Mouse (Mus musculus) liver, adult 2 months (tissue): Measurements from ENCODE around the gene Qrich2. TPM values are rescaled to one million over a fixed set of nuclear protein-coding genes. Genes with fewer than 3 reads are reported as not detected.

Experiments used
- DNase-seq: peaks from one replicate; pipeline ENCODE4 v3.0.0-alpha.2; 2011; ENCODE audit warnings: low read depth, low spot score; ENCODE audit errors: extremely low read depth
- H3K27ac ChIP-seq: fragments of 200-500 bp; replicated peaks from 2 replicates; pipeline ENCODE4 v1.5.1; 2012; ENCODE audit warnings: low read depth, mild to moderate bottlenecking, control low read depth, inconsistent platforms, low read length; ENCODE audit not compliant: insufficient read depth
- H3K27me3 ChIP-seq: fragments of 200-500 bp; 2 replicates; pipeline ENCODE4 v1.6.1; 2012; ENCODE audit warnings: mild to moderate bottlenecking, moderate library complexity, low read length, inconsistent platforms; ENCODE audit not compliant: control insufficient read depth, insufficient read depth
- H3K36me3 ChIP-seq: fragments of 200-500 bp; 2 replicates; pipeline ENCODE4 v1.6.1; 2012; ENCODE audit warnings: low read length, inconsistent platforms; ENCODE audit not compliant: control insufficient read depth, insufficient read depth
- H3K4me1 ChIP-seq: fragments of 200-500 bp; 2 replicates; pipeline ENCODE4 v1.6.1; 2011; ENCODE audit warnings: low read length; ENCODE audit not compliant: control insufficient read depth, insufficient read depth
- H3K4me3 ChIP-seq: fragments of 200-500 bp; 2 replicates; pipeline ENCODE4 v1.5.1; 2011; ENCODE audit warnings: low read depth, mild to moderate bottlenecking, control low read depth, low read length, moderate library complexity; ENCODE audit not compliant: insufficient read depth
- H3K79me2 ChIP-seq: fragments of 200-500 bp; 2 replicates; pipeline ENCODE4 v1.6.1; 2012; ENCODE audit warnings: inconsistent platforms, mild to moderate bottlenecking, low read length, moderate library complexity; ENCODE audit not compliant: control insufficient read depth, insufficient read depth
- H3K9ac ChIP-seq: fragments of 200-500 bp; 2 replicates; pipeline ENCODE4 v1.6.1; 2012; ENCODE audit warnings: low read depth, mild to moderate bottlenecking, control low read depth, inconsistent platforms, low read length
- CTCF ChIP-seq: fragments of 200-500 bp; IDR thresholded peaks from 2 replicates; pipeline ENCODE4 v1.5.1; 2011; ENCODE audit warnings: low read depth, low read length, control low read depth
- POLR2A ChIP-seq: fragments of 200-500 bp; IDR thresholded peaks from 2 replicates; pipeline ENCODE4 v1.6.1; 2011; ENCODE audit warnings: low read length, control low read depth; ENCODE audit not compliant: insufficient read depth; ENCODE audit errors: extremely low read depth
- WGBS: fragments of 180-500 bp; shearing (Covaris S2); methylation state at CpG from one replicate; pipeline ENCODE4 v1.1.7; 2018; 5-methylcytosine and 5-hydroxymethylcytosine counted together
- polyA plus RNA-seq: library from polyadenylated mRNA; depleted of rRNA; stranded (reverse); fragments of >200 nt; gene quantifications from 2 replicates; pipeline ENCODE4 v1.2.3, GENCODE M21; 2012
- total RNA-seq: library from RNA; depleted of rRNA; stranded (reverse); fragments of >200 nt; gene quantifications from 2 replicates; pipeline ENCODE4 v1.2.3, GENCODE M21; 2014

Gene Qrich2
- total and polyA plus RNA-seq, 2 experiments = 0.11 TPM; not detected in 1

GRCm38 (mm10) chr11:116409008-116409407 lies 57.0 kb downstream of the Qrich2 start:
- TF ChIP-seq POLR2A (no peak), CTCF (no peak)
- no peak overlapping the region for H3K4me3 ChIP-seq

GRCm38 (mm10) chr11:116406231-116406728 lies 59.8 kb downstream of the Qrich2 start:
- no peaks in the 10 kb centered on the region for H3K4me1 ChIP-seq
- 95% methylated on average over 16 of the region's 16 CpGs for WGBS
- no peaks in the 10 kb centered on the region for H3K79me2 ChIP-seq
- no peaks in the 10 kb centered on the region for H3K36me3 ChIP-seq
- H3K27me3 ChIP-seq = no peaks in the 10 kb centered on the region
- H3K27ac ChIP-seq = no peak overlapping the region
- H3K9ac ChIP-seq = no peak overlapping the region
- TF ChIP-seq CTCF (no peak), POLR2A (no peak)
- H3K4me3 ChIP-seq = no peak overlapping the region
- DNase-seq = no peak

More at GRCm38 (mm10) chr11:116409008-116409407, 57.0 kb downstream of the Qrich2 start:
- no peaks in the 10 kb centered on the region for H3K79me2 ChIP-seq
- 82% methylated on average over 3 of the region's 3 CpGs for WGBS
- peak overlapping the region; percentile 53; the same call in 1 of the 2 replicates for H3K27ac ChIP-seq
- no peak overlapping the region for H3K9ac ChIP-seq
- H3K27me3 ChIP-seq = 0 out of 2 replicates have a peak, but pooled peaks cover 11% of the 10 kb centered on the region
- DNase-seq = no peak
- no peaks in the 10 kb centered on the region for H3K36me3 ChIP-seq
- H3K4me1 ChIP-seq = peaks cover 3% of the 10 kb centered on the region; the same call in 1 of the 2 replicates

- DNase-seq = no peak
- 84% methylated on average over 4 of the region's 4 CpGs for WGBS
- TF ChIP-seq CTCF = no peak
- no peak for TF ChIP-seq POLR2A
- Histone ChIP-seq H3K9ac (no peak overlapping the region), H3K27me3 (no peaks in the 10 kb centered on the region), H3K79me2 (no peaks in the 10 kb centered on the region), H3K27ac (no peak overlapping the region), H3K4me1 (no peaks in the 10 kb centered on the region), H3K36me3 (no peaks in the 10 kb centered on the region), H3K4me3 (no peak overlapping the region)
Measured at GRCm38 (mm10) chr11:116405601-116406000, 60.4 kb downstream of the Qrich2 start.

GRCm38 (mm10) chr11:116400560-116400959 lies 65.5 kb downstream of the Qrich2 start:
- Histone ChIP-seq H3K27me3 (no peaks in the 10 kb centered on the region), H3K4me1 (no peaks in the 10 kb centered on the region; the same call in 1 of the 2 replicates), H3K4me3 (no peak overlapping the region), H3K9ac (no peak overlapping the region), H3K79me2 (no peaks in the 10 kb centered on the region), H3K36me3 (no peaks in the 10 kb centered on the region), H3K27ac (0 out of 2 replicates have a peak overlapping the region, but pooled peaks have one; percentile 7)
- no peak for DNase-seq
- WGBS = 57% methylated on average over 4 of the region's 4 CpGs
- TF ChIP-seq POLR2A (no peak), CTCF (no peak)

- H3K36me3 ChIP-seq = no peaks in the 10 kb centered on the region
- DNase-seq = no peak
- no peak overlapping the region for H3K27ac ChIP-seq
- WGBS = 92% methylated on average over 11 of the region's 11 CpGs
- H3K4me1 ChIP-seq = no peaks in the 10 kb centered on the region; the same call in 1 of the 2 replicates
- H3K4me3 ChIP-seq = no peak overlapping the region
- no peak for TF ChIP-seq POLR2A
- no peak for TF ChIP-seq CTCF
- no peaks in the 10 kb centered on the region for H3K79me2 ChIP-seq
- H3K9ac ChIP-seq = no peak overlapping the region
- no peaks in the 10 kb centered on the region for H3K27me3 ChIP-seq
Measured at GRCm38 (mm10) chr11:116398348-116398677, 67.7 kb downstream of the Qrich2 start.

GRCm38 (mm10) chr11:116397517-116398347 lies 68.3 kb downstream of the Qrich2 start:
- no peak overlapping the region for H3K4me3 ChIP-seq
- H3K27me3 ChIP-seq = no peaks in the 10 kb centered on the region
- WGBS = 73% methylated on average over 8 of the region's 8 CpGs
- no peaks in the 10 kb centered on the region; the same call in 1 of the 2 replicates for H3K4me1 ChIP-seq
- H3K79me2 ChIP-seq = no peaks in the 10 kb centered on the region
- TF ChIP-seq POLR2A = no peak
- TF ChIP-seq CTCF = no peak
- H3K36me3 ChIP-seq = no peaks in the 10 kb centered on the region
- no peak for DNase-seq
- no peak overlapping the region for H3K9ac ChIP-seq
- no peak overlapping the region for H3K27ac ChIP-seq
